8 mouse cellular contexts compared by ENCODE assay signal in the genomic region with DNA sequence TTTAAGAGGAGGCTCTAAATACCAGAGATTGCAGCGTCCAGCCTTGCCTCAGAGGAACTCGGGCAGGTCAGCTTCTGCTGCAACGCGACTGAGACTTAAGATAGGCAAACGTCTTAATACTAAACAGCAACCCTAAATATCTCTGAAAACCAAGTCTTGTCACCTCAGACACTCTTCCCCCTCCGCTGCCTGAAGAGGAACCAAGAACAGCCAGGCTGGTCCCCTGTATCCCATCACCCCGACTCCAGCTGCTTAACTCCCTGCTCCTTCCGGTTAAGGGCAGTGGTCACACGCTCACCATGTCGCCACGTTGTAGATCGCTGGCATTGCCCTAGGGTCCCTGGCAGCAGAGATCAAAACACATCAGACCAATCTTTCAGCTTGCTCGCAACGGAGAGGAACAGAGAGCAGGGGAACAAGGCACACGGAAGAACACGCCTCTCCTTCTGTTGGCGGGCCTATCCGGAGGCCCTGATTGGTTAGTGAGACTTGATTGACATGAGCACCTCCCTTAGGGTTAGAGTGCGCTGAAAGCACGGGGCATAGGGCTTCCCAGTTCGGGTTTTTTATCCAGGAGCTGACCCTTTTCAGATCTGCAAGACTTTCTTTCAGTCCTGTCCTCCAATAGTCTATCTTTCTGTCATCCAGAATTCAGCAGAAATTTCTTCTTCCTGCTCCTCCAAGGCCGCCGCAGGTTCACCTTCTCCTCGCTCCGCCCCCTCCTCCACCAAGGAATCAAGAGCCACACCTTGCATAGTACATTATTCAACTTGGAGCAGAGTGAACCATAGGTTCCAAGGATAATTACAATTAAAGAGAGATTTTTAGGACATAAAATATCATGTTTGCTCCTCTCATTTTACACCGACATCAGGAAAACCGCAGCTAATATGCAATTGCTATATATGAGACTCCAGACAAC. TPM values are rescaled to one million over a fixed set of nuclear protein-coding genes. Genes with fewer than 3 reads are reported as not detected.
A peak's percentile ranks its signal among the peaks of the same experiment; 100 is the strongest.
DNase-seq lines count a peak whose midpoint lies in the region; ATAC-seq and TF ChIP-seq lines count a peak whose summit lies in the region.
"Not testable (repeated sequence)": the region's sequence is repeated elsewhere in the genome, so short reads cannot be mapped to it uniquely, and the experiment has no call there.

A gene (minus strand): TSS at position 323 of the 922 bp plus-strand sequence.

- peak; percentile 51 for DNase-seq in ZHBTc4 (ENCODE audit: low read depth, low spot score)
- DNase-seq in gastrocnemius, adult 8-10 months (ENCODE audit: low spot score in 2 of 2) = peak; percentile 36 to 50
- DNase-seq in hindlimb bud, embryonic 11.5 days (ENCODE audit: extremely low spot score, low read depth, low spot score) = peak; percentile 3
- peak; percentile 60 to 64 for DNase-seq in left cerebral cortex, adult 2 months (ENCODE audit: extremely low spot score in 1 of 2, low spot score in 2 of 2)
- peak; percentile 69 to 75 for DNase-seq in right cerebral cortex, adult 2 months (ENCODE audit: low spot score in 2 of 2)
- DNase-seq in urinary bladder, postnatal 14 days (ENCODE audit: low spot score) = peak; percentile 69

- peak; percentile 79 for ATAC-seq in common myeloid progenitor, adult 5-6 weeks (replicated peaks; ENCODE audit: low read depth, poor library complexity, severe bottlenecking)

- not testable (repeated sequence) for TF ChIP-seq CTCF in left cerebral cortex, adult 2 months (IDR thresholded peaks at IDR 0.05)

- H3K36me3 ChIP-seq in macrophage (ENCODE audit: inconsistent target) = not testable (repeated sequence)

- intact Hi-C loops in left cerebral cortex, adult 2 months (cut with DNase I) = not testable (repeated sequence)

- not testable (repeated sequence) for H3K79me2 ChIP-seq in macrophage (ENCODE audit: inconsistent target)

- peak within 1 kb of the TSS; percentile 52 for H3K4me3 ChIP-seq in left cerebral cortex, adult 2 months
- peak within 1 kb of the TSS; percentile 51 for H3K4me3 ChIP-seq in macrophage (ENCODE audit: inconsistent target)

- not testable (repeated sequence) for H3K27ac ChIP-seq in left cerebral cortex, adult 2 months
- H3K27ac ChIP-seq in macrophage = 0 out of 2 replicates have a peak within 1 kb of the TSS, but pooled peaks have one; percentile 10

- WGBS in macrophage (ENCODE audit: missing documents) = 1% methylated on average over 22 of the region's 27 CpGs

RNA-seq across cellular contexts. Expression of the gene that starts here (rescaled TPM):
- total RNA-seq in common myeloid progenitor, adult 5-6 weeks (2017) = not detected in 2 replicates
- 1 to 10 TPM in 1 of 4 experiments, under 1 TPM in 2, not detected in 1; 0.40 to 1.2 (median 0.40) TPM for total RNA-seq in gastrocnemius, adult 8-10 months (2022)
- total RNA-seq in left cerebral cortex, adult 2 months (2021) = 1 to 10 TPM in 1 of 2 experiments, under 1 TPM in 1; 0.79 to 1.8 TPM
- 1 to 10 TPM in 3 of 26 experiments, under 1 TPM in 1, not detected in 22; 0.98 to 2.9 (median 1.6) TPM for total RNA-seq in macrophage (2018; cell fraction: chromatin; rRNA removed)
- total RNA-seq in macrophage (2018; cell fraction: cytosol; rRNA removed) = not detected
- 1 to 10 TPM in 2 of 26 experiments, not detected in 24; 2.0 to 2.5 TPM for total RNA-seq in macrophage (2018; cell fraction: nucleus; rRNA removed)
- polyA plus RNA-seq in macrophage (2018) = not detected in 3 replicates

Comparison
In these comparisons a context has a peak if more than half of its experiments do, and no peak if none do; other contexts are left out.
1. Peak in ATAC-seq in common myeloid progenitor, adult 5-6 weeks; RNA of the gene not detected or under 1 TPM.
2. DNase-seq: peak in every context shown above with its lines; median percentile 72 in right cerebral cortex, adult 2 months; 69 in urinary bladder, postnatal 14 days; 62 in left cerebral cortex, adult 2 months; 51 in ZHBTc4; 43 in gastrocnemius, adult 8-10 months; 3 in hindlimb bud, embryonic 11.5 days.